Mouse (Mus musculus) CD4-positive, CD25-positive, alpha-beta regulatory T cell (primary cell): ENCODE results near the gene Ppm1b. TPM values are rescaled to one million over a fixed set of nuclear protein-coding genes. Genes with fewer than 3 reads are reported as not detected.

Source experiments
- polyA plus RNA-seq: library from polyadenylated mRNA; unstranded; fragments of 100-300 nt; shearing (Covaris generic); gene quantifications from one replicate; pipeline ENCODE4 v1.2.1, GENCODE M21; 2017

Ppm1b gene
- 208 TPM for polyA plus RNA-seq

DNA sequence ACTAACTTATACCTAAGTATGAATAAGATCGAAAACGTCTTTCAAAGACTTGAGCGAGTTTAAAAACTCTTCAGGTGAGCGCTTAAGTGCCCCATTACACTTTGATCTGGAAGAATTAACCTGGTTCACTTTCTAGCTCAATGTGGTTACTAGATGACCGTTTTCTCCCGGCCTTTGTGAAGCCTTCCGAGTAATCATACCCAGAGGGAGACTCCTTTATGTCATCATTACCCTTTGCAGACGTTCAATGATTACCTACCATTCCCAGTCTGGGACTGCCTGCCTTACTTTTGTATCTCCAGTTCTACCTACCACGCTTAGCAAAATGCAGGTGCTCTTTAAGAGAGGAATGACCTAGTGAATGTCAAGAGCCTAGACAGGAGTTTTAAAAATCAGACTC is at the start of gene Ppm1b:
TSS of gene Ppm1b (plus strand) at position 301 of the 400 bp plus-strand sequence.

DNA sequence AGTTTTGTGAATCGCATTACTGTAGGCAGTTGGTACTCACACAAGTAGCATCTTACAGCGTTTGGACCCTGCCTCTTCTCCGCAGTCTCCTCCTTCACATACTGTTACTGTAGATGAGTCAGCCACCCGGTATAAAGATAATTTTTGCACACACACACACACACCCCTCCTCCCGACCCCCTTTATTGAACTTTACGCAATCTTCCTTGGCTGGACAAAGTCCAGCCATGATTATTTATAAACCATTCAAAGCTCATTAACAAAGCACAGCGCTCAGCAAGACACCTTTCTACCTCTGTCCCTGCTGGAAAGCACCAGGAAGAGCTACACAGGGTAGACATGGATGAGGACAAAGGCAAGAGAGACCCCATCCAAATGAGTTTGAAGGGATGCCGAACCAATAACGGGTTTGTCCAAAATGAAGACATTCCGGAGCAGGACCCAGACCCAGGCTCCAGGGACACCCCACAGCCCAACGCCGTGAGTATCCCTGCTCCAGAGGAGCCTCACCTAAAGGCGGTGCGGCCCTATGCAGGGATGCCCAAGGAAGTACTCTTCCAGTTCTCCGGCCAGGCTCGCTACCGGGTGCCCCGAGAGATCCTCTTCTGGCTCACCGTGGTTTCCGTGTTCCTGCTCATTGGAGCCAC is 71.7 kb downstream of the Ppm1b start, which contains the start of gene Slc3a1:
TSS of gene Slc3a1 (plus strand) at position 284 of the 647 bp plus-strand sequence.

Other genes with a start within 250 kb of the Ppm1b start
- 43.4 TPM for gene Lrpprc, start 166.0 kb upstream of the Ppm1b start, polyA plus RNA-seq
- gene Slc3a1, start 71.6 kb downstream of the Ppm1b start, polyA plus RNA-seq: 0.72 TPM
- gene Prepl, start 133.5 kb downstream of the Ppm1b start, polyA plus RNA-seq: 16.3 TPM
- gene Camkmt, start 133.8 kb downstream of the Ppm1b start, polyA plus RNA-seq: 8.7 TPM